Mouse (Mus musculus) adrenal gland, adult (tissue): ENCODE measurements around the gene Sox18.

Experiments
- DNase-seq, 2 experiments: peaks; one replicate each; pipeline ENCODE4 v3.0.0; 2022 to 2023; ENCODE audit warnings: low spot score in 1 of 2; ENCODE audit not compliant: inconsistent age in 2 of 2

The Sox18 gene

GRCm38 (mm10) chr2:181671326-181671725 lies at the start of gene Sox18:
TSS of gene Sox18 (minus strand) at chr2:181671640.
- peak; percentile 66 to 82 for DNase-seq

- no peak for DNase-seq
Measured at GRCm38 (mm10) chr2:181721200-181721599, 49.8 kb upstream of the Sox18 start.

GRCm38 (mm10) chr2:181720061-181720460 lies 48.6 kb upstream of the Sox18 start:
- DNase-seq: no peak

- DNase-seq: no peak
Measured at GRCm38 (mm10) chr2:181716991-181717390, 45.6 kb upstream of the Sox18 start.

DNA sequence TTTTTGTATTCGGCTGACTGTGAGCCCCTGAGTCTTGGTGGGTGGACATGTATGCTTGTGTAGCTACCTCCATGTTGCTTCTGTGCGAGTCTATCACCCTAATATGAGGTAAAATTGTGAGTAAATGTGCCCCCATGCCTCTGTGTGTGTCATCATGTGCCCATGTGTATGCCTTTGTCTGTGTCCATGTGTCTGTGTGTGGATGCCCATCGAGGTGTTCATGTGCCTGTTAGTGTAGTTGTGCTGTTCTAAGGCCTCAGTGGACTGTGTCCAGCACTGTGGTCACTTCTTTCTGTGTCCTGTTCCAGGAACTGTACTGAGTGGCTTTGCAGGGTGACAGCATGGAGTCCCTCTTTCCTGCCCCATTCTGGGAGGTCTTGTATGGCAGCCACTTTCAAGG lies 43.9 kb upstream of the Sox18 start:
- no peak for DNase-seq

GRCm38 (mm10) chr2:181714903-181715326 lies 43.5 kb upstream of the Sox18 start, which contains the start of gene Oprl1:
TSS of gene Oprl1 (plus strand) at chr2:181715016.
- peak in 1 of 2 experiments; percentile 30 for DNase-seq

DNA sequence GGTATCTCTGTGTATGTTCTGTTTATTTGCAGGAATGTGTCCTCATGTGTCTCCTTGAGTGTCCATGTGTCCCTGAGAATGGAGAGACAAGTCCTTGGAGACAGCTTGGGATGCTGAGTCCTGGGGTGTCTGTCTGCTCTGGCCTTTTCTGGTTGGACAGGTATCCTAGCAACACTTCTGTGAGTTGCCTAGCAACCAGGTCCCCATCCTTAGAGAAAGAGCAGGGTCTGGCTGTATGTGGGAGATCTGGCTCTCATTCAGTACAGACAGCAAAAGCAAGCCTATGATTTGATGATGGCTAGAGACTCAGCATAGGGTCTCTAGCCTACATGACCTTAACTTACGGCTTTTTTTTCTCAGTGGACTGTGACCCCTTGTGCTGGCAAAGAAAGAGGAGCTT lies 42.3 kb upstream of the Sox18 start:
- DNase-seq: no peak

DNA sequence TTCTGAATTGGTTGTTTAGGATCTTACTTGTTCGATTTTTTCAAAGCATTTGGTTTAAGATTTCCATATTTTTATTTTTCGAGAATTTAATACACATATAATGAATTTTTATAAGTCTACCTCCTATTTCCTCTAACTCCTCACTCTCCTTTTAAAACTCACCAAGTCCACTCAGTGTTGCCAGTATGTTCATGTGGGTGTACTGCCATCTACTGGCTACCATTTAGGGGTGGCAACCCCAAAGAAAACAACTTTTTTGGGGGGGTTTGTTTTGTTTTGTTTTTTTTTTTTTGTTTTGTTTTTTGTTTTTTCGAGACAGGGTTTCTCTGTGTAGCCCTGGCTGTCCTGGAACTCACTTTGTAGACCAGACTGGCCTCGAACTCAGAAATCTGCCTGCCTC lies 35.2 kb upstream of the Sox18 start:
- DNase-seq: peak in 1 of 2 experiments; percentile 65

GRCm38 (mm10) chr2:181698241-181698640 lies 26.8 kb upstream of the Sox18 start, which contains the start of gene Lkaaear1:
TSS of gene Lkaaear1 (minus strand) at chr2:181698442.
- peak in 1 of 2 experiments; percentile 17 for DNase-seq

GRCm38 (mm10) chr2:181696801-181697420 lies 25.5 kb upstream of the Sox18 start:
- DNase-seq: peak in 1 of 2 experiments; percentile 16

DNA sequence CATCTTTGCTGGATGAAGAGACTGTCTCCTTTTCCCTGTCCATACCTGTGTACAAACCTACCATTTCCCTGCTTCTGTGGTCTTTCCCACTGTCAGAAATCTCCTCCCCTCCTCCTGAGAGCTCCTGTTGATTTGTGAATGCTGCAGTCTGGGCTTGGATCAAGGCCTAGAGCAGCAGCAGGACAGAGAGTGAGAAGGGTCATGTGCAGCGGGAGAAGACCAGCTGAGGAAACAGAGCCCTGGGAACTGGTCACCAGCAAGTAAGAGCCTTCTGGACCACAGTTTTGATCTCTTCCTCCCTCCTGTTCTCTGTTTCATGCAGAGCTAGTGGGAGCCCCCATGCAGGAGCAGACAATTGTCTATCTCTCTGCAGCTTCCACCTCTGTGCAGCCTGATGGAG lies 24.3 kb upstream of the Sox18 start:
- DNase-seq: no peak

DNA sequence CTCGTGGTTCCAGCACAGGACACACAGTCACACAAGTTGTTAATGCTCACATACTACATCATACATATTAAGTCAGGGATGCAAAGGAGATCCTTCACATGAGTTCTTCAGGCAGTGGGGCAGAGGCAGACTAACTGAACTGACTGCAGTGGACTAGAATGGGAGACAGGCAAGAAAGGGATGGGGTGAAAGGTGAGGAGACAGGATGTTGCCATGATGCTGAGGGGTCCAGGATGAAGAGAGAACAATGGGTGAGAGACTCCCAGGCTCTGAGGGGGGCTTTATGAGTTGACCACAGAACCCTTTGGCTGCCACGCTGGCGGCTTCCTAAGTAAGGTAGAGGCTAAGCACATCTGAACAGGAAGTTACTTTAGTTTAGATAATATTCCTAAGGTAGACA lies 23.1 kb upstream of the Sox18 start:
- no peak for DNase-seq

- DNase-seq: peak; percentile 91 to 96
Measured at GRCm38 (mm10) chr2:181693339-181694280, 22.2 kb upstream of the Sox18 start, which contains the start of gene Rgs19. TSS of gene Rgs19 (minus strand) at chr2:181693977.

GRCm38 (mm10) chr2:181692304-181692703 lies 20.9 kb upstream of the Sox18 start:
- no peak for DNase-seq

DNA sequence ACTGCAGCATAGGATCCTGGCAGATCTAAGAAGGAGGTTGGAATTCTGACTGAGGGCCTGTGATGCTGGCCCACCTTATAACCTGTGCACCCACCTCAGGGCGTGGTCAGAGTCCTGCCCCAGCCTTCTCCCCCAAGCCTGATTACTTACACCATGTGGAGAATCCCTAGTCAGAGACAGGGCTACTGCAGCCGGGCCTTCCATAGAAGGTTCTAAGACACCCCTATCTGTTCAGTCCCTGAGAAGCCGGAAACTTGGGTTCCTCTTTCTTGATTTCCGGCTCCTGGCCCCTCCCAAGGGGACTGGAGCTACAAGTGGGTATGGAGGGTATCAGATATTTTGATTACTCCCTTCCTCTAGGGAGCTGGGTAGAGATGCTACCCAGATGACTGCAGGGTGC lies 20.1 kb upstream of the Sox18 start:
- DNase-seq: no peak

DNA sequence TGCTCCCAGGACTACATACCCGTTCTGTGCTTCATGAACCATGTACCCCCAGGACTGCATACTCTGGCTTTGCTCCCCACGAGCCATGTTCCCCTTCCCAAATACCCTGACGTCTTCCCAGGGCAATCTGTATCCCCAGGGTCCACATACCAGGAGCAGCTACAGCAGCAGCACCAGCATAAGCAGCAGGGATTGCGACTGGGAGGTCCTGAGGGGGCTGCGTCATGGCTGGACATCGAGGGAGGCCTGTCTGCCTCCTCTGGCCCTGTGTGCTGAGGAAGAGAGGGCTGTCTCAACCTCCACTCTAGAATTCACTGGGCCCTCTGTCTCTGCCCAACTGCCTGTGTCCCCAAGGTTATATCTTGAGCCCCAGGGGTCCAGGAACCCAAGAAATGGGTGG lies 19.6 kb upstream of the Sox18 start:
- no peak for DNase-seq

- no peak for DNase-seq
Measured at GRCm38 (mm10) chr2:181689466-181690160, 18.2 kb upstream of the Sox18 start.

GRCm38 (mm10) chr2:181687586-181687985 lies 16.1 kb upstream of the Sox18 start:
- DNase-seq: no peak

DNA sequence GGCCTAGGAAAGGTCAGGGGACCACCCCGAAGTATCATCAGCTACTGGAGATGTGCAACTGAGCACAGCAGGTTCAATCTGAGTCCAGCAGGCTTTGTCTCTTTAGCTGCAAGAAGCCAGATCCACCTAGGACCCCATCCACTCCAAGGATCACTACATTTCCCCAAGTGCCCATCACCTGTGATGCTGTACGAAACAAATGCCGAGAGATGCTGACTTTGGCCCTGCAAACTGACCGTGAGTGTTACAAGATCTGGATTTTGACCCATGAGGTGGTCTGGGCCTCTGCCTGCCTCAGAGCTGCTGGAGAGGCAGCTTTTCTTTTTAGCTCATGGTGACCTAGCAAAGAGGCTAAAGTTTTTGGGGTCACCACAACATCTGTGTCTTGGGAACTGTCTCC lies 14.2 kb upstream of the Sox18 start:
- no peak for DNase-seq

- no peak for DNase-seq
Measured at GRCm38 (mm10) chr2:181684713-181685112, 13.3 kb upstream of the Sox18 start.

DNA sequence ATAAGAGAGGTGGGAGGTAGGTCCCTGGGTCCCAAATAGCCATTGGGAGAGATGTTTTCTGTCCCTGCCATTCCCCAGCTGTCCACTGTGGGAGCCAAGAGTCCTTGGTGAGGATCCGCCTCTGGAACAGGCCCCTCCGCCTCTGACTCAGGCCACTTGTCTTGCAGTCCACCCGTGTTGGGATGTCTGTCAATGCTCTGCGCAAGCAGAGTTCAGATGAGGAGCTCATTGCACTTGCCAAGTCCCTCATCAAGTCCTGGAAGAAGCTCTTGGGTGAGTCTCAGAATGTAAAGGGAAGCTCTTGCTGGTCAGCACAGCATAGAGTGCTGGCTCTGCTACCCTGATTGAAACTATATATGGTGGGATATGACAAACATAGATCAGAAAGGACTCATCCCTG lies 11.9 kb upstream of the Sox18 start:
- no peak for DNase-seq
